Mouse (Mus musculus) gastrocnemius, postnatal 14 days (tissue): ENCODE data around the gene Slc35g3. TPM values are rescaled to one million over a fixed set of nuclear protein-coding genes. Genes with fewer than 3 reads are reported as not detected.
"Not testable (repeated sequence)": the region's sequence is repeated elsewhere in the genome, so short reads cannot be mapped to it uniquely, and the experiment has no call there.

Experiments used
- DNase-seq: peaks from one replicate; pipeline ENCODE4 v3.0.0; 2021; ENCODE audit warnings: mixed read lengths
- intact Hi-C: fragments of 180-260 bp; cut with DNase I; formaldehyde crosslinking; loops from one replicate; pipeline ENCODE4 v1.15.1; 2025; ENCODE audit warnings: low total_unique reads
- total RNA-seq, 2 experiments: library from RNA; stranded (reverse); gene quantifications; 2 replicates each; pipeline ENCODE4 v1.2.3; 2021

Slc35g3 gene
- total RNA-seq, 2 experiments from 2014 or later, result not detected

DNA sequence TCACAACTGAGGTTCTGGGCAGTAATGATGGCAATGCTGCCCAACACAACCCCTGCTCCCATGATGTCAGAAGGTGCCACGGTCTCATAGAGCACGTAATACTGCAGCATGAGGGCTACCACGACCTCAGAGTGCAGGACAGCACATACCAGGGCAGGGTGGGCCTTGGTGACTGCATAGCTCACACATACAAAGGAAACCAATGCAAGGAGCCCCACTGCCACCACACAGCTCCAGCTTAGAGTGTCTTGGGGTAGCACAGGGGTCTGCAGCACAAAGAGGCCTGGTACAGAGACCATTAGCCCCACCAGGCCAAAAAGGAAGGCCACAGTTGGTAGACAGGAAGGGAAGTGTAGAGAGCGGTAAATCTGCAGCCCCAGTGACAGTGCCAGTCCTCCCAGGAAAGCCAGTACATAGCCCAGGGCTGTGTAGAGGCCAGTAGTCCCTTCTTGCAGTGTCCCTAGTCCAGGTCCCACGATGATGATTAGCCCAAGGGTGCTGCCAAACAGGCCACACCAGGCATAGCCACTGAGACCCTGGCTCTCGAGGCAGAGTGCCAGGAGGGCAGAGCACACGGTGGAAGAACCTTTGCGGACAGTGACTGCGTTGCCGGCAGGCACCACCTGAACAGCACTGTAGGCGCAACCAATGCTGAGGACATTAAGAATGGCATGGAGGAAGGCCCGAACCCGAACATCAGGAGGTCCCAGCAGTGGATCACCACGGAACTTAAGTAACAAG is 1.4 kb downstream of the Slc35g3 start:
- no peak for DNase-seq
- intact Hi-C loops, result loop anchor here (5.0 kb wide), 1 partner anchor 37 kb away; the partner anchor contains the start of gene Chrnb1

DNA sequence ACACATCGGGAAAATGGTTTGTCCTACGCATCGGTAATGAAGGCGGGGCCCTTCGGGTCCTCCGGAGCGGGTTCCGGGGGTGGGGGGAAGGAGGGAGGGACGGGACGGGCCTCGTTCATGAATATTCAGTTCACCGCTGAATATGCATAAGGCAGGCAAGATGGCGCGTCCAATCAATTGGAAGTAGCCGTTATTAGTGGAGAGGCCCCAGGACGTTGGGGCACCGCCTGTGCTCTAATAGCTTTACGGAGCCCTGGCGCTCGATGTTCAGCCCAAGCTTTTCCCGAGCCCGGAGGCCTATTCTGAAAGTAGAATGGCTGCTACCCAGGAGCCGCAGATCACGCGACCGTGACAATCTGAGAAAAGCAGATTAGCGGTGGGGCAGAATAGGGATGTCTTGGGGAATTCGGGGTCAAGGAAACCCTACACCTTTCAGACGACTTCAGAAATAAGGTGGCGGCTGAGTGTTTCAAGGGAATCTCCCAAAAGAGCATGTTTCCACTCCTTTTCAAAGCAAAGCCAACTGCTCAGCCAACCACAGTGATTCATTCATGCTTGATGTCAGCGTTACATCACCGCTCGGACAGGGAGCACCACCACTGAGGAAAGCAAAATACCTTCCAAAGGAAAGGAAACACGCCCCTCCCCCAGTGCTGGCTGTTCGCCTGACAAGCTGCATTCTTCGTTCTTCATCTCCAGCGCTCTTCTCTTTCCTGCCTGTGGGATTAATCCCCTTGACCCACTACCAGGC is 2.6 kb downstream of the Slc35g3 start:
- intact Hi-C loops, result no loop called here

DNA sequence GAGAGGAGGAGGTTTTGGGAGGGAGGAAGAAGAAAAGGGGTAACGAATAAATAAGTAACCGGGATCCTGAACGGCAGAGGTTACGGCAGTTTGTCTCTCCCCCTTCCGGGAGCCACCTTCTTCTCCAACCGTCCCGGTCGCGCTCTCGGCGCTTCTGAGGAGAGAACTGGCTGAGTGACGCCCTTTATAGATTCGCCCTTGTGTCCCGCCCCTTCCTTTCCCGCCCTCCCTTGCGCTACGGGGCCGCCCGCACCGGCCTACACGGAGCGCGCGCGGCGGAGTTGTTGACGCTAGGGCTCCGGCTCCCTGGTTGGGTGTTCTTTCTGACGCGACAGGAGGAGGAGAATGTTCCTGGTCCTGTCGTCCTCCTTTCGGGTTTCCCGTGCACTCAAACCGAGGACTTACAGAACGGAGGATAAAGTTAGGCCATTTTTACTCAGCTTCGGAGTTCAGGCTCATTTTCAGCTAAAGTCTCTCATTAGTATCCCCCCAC is 3.2 kb downstream of the Slc35g3 start, which contains the start of gene Polr2a:
TSS of gene Polr2a (minus strand) at position 160 of the 493 bp plus-strand sequence.
- DNase-seq, result peak; percentile 97
- intact Hi-C loops, result no loop called here

More for the DNA sequence above, 2.6 kb downstream of the Slc35g3 start:
- peak; percentile 87 for DNase-seq

DNA sequence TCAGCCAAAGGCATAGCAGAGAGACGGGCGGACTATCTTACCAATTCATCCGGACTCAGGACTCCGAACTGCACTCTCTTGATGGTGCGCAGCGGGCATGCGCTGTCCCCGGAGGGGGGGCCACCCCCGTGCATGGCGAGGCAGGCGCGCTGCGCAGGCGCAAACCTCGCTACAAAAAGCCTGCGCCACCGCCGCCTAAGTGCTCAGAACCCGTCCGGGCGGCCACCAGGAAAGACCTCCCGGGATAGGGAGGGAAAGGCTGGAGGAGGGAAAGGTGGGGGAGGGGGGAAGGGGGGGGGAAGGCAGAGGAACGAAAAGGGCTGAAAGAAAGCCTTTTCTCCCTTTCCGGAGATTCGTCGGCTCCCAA is 3.7 kb downstream of the Slc35g3 start:
- intact Hi-C loops, result no loop called here

DNA sequence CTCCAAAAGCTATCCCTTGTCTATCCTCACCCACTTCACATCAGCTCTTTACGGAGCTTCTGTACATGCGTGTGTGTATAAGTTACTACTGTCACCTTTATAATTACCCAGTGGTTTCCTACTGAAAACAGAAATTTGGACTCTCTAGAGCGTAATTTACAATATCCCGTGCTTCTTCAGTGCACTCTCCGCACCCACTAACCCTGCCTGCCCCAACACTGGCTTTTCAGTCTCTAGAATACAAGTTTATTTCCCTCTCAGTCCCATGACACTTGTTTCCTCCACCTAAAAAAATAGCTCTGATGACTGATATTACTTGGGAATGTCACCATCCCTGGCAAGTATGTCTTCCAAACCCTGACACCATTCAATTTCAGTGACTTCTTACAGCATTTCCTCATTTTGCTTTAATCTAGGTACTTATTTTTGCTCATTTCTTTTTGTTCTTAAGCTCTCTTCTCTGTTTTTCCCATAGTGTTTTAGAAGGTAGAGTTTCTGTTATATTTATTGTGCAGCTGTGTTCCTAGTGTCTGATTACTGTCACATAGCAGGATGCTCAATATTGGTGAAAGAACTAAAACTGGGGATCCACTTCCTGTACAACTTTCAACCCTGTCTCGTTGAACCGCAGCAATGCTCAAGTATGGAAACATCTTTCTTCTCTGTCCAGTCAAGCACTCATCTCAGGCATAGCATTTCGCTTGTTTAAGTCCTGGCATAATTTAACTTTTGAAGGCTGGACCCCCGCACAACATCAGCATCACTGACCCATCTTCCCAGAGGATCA is 4.3 kb downstream of the Slc35g3 start:
- intact Hi-C loops, result no loop called here
- no peak for DNase-seq

More for the DNA sequence above, 3.7 kb downstream of the Slc35g3 start:
- DNase-seq, result peak; percentile 97

DNA sequence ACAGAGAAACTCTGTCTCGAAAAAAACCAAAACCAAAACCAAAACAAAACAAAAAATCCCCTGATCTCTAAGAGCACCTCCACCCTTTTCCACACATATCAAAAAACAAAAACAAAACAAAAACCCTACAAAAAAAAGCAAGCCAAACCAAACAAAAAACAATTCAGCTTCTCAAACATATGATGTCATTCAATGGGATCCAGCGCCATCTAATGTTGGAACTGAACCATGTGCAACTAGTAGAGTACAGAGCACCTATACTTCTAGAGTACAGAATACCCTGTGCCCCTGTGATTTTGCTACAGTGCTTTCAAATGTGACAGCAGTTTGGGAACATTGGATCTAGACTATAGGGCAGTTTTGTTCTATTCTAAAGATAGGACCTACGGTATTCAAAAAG is 7.1 kb downstream of the Slc35g3 start:
- DNase-seq, result no peak
- intact Hi-C loops, result loop anchor here (5.0 kb wide), 1 partner anchor 62 kb away; no protein-coding TSS in a partner anchor

DNA sequence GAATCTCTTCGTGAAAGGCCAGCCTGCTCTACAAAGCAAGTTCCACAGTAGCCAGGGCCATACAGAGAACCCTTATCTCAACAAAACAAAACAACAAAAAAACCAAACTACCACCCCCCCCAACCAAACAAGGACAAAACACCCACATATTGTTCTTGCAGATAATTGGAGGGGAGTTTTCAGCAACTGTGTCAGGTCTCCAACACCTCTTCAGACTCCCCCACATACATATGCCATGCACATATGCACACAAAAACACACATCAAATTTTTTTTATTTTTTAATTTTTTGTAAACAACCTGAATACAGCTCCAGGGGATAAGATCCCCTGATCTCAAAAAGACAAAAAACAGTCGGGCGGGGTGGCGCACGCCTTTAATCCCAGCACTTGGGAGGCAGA is 7.5 kb downstream of the Slc35g3 start:
- intact Hi-C loops, result loop anchor here (5.0 kb wide), 1 partner anchor 62 kb away; no protein-coding TSS in a partner anchor
- DNase-seq, result no peak

DNA sequence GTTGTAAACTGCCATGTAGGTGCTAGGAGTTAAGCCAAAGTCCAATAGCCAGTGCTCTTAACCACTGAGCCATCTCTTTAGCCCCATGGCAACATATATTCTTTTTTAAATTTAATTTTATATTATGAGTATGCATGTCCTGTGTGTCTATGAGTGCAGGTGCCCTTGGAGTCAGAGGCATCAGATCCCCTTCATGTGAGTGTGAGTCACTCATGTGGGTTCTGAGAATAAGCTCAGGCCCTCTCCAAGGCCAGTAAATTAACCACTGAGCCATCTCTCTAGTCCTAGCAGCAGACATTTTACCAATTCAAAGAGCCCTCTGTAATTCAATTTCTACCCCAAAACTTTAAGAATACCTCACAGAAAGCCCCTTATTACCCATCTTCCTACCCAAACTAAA is 9.1 kb downstream of the Slc35g3 start:
- intact Hi-C loops, result loop anchor here (5.0 kb wide), 1 partner anchor 60 kb away; no protein-coding TSS in a partner anchor
- no peak for DNase-seq

DNA sequence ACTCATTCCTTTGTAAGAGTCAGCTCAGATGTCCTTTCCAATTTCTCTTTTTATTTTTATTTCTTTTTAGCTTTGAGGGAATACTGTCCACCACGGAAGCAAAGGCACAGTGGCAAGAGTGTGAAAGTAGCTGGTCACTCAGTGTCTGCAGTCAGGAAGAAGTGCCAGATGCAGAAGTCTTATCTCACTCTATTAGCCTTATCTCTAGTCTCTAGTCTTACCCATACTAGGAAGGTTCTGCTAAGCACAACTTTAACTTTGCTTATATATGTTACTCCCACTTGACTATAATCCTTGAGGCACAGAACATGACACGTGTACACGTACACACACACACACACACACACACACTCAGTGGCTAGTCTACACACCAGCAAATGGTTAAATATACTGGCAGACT is 10.1 kb downstream of the Slc35g3 start:
- intact Hi-C loops, result loop anchor here (5.0 kb wide), 1 partner anchor 59 kb away; no protein-coding TSS in a partner anchor
- no peak for DNase-seq

DNA sequence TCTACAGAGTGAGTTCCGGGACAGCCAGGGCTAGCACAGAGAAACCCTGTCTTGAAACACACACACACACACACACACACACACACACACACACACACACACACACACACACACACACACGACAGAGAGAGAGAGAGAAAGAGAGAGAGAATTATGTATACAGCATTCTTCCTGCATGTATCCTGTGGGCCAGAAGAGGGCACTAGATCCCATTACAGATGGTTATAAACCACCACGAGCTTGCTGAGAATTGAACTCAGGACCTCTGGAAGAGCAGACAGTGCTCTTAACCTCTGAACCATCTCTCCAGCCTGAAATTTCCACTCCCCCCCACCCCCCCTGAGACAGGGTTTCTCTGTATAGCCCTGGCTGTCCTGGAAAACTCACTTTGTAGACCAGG is 30.4 kb downstream of the Slc35g3 start:
- DNase-seq, intact Hi-C loops: not testable (repeated sequence)

DNA sequence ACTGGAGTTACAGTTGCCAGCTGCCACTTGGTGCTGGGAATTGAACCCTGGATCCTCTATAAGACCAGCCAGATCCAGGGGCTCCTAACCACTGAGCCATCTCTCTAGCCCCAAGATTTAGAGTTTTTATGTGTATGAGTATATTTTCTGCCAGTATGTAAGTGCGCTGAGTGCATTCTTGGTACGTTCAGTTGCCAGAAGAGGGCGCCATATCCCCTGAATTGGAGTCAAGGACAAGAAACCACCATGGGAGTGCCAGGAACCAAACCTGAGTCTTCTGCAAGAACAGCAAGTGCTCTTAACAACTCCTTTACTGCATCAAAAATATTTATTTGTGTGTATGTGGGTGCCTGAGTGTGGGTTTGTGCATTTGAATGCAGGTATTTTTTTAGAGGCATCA is 32.7 kb downstream of the Slc35g3 start:
- intact Hi-C loops, result no loop called here
- peak; percentile 58 for DNase-seq

DNA sequence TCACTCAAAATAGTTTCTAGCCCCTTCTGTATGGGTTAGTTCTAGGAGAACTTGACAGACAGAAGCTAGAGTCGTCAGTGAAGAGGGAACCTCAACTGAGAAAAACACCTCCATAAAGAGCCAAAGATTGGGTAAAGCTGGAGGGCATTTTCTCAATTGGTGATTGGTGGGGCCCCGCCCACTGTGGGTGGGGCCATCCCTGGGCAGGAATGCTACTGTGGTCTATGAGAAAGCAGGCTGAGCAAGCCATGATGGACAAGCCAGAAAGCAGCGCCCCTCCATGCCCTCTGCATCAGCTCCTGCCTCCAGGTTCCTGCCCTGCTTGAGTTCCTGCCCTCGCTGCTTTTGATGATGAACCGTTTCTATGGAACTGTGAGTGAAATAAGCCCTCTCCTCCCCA is 35.8 kb downstream of the Slc35g3 start:
- intact Hi-C loops, result no loop called here
- DNase-seq, result no peak

DNA sequence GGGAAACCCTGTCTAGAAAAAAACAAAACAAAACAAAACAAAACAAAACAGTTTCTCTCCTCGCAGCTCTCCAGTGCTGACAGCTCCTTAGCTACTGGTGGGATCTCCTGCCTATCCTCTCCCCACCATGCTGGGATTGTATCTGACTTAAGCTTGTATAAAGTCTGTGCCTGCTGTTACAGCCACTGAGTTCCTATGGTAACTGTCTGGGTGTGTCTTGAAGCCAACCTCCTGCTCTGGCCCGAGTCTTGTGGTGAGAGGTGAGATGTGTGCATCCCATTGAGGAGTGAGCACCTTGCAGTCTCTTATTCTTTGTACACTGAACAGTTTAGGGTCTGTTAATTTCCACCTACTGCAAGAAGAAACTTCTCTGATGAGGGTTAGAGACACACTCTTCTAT is 38.7 kb downstream of the Slc35g3 start:
- intact Hi-C loops, result no loop called here
- no peak for DNase-seq

DNA sequence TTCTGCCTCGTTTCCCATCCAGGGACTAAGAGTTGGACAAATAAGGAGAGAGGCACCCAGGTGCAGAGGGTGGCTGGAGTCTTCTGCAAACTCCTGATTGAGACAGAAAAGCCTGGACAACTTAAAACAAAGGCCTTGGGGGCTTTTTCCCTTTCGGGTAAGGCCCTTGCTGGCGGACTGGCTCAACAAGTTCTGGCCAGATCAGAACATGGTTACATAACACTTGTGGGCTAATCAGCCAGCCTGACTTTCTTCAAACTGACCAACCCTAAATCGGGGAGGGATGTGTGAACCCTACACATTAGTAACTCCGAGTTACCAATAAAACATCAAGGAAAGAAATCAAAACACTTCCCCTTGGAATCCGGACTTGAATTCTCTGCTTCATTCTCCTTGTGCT is 40.9 kb downstream of the Slc35g3 start:
- no peak for DNase-seq

DNA sequence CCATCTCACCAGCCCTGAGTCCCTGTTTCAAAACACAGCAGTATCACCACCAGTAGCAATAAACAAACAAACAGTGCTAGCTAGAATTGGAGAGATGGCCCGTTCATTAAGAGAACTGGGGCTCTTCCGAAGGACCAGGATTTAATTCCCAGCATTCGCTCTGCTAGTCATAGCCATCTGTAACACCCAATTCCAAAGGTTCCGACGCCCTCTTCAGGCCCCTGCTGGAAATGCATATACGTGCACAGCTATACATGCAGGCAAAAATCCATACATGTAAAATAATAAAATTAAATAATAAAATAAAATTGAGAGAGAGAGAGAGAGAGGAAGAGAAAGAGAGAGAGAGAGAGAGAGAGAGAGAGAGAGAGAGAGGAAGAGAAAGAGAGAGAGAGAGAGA is 42.3 kb downstream of the Slc35g3 start:
- DNase-seq, result no peak
- intact Hi-C loops, result no loop called here

More for the DNA sequence above, 40.9 kb downstream of the Slc35g3 start:
- intact Hi-C loops, result no loop called here

DNA sequence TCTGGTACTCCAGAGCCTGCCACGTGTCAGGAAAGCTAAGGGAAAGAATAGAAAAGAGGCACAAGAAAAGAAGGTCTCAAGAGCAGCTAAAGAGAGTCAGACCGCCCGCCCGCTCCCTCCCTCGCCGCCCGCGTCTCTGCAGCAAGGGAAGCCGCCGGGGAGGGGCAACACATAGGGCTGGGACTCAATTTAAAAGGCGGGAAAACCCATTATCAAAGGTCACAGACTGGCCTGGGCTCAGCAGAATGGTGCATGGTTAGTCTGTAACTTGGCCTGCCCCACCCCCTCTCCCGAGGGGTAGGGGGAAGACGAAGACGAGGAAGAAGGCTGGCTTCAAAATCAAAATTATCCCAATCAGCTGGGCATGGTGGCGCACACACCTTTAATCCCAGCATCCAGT is 43.1 kb downstream of the Slc35g3 start:
- intact Hi-C loops, result no loop called here
- DNase-seq, result no peak

DNA sequence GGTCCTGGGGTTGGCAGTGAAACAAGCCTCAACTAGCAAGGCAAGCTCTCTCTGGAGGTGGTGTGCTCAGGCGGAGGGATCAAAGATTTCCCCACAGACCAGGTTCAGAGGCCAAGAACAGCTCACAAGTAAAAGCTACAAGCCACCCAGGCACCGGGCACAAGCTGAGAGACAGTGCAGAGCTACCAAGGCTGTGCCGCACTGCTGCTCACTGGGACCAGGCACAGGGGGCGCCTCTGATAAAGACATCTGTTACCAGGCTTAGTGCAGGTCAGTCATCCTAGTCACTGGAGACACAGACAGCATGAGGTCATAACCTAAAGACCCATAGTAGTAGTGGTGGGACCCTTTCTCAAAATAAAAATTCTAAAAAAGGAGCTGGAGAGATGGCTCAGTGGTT is 44.8 kb downstream of the Slc35g3 start:
- no peak for DNase-seq
- intact Hi-C loops, result no loop called here

DNA sequence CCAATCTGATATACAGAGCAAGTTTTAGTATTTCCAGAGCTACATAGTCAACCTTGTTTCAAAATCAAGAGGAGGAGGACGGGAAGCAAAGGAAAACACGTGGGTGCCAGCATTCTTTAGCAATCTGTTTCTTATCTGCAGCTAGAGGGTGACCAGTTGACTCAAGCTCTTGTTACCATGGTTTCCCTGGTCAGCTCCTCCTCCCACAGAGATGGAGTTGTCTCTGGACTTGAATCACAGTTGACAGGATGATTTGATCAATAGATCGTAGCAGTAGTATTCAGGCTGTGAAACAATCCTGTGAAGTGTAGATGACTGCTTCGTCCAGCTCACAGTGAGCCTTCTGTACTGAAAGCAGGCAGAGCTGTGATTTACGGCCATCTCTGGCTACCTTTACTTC is 45.8 kb downstream of the Slc35g3 start:
- no peak for DNase-seq
- intact Hi-C loops, result no loop called here

DNA sequence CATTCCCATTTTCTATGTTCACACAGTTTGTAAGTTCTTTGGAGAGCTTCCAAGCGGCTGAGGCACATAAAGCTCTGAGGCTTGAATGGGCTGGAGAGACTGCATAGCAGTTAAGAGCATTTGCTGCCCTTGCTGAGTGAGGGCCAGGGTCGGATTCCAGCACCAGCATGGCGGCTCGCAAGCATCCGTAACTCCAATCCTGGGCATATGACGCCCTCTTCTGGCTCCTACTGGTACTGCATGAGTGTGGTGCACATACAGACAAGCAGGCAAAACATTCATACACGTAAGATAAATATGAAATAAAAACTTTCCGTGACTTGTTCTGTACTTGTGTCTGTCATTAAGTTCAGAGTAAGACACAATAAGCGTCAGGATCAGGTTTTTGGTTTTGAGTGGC is 46.3 kb downstream of the Slc35g3 start:
- no peak for DNase-seq
- intact Hi-C loops, result no loop called here
